Mouse (Mus musculus) heart, adult 2 months (tissue): ENCODE measurements around the gene Dpf2.

ENCODE experiments used
- CTCF ChIP-seq: fragments of 200-600 bp; IDR thresholded peaks from 2 replicates; pipeline ENCODE4 v1.8.1; 2022; ENCODE audit warnings: antibody characterized with exemption, mild to moderate bottlenecking, moderate library complexity
- EP300 ChIP-seq: fragments of 200-500 bp; IDR thresholded peaks from 2 replicates; pipeline ENCODE4 v1.6.1; 2011; ENCODE audit warnings: low read depth, low read length, control low read depth; ENCODE audit not compliant: insufficient read depth
- POLR2A ChIP-seq: fragments of 200-500 bp; IDR thresholded peaks from 2 replicates; pipeline ENCODE4 v1.6.1; 2011; ENCODE audit warnings: mild to moderate bottlenecking, low read depth, low read length, control low read depth; ENCODE audit not compliant: insufficient read depth

GRCm38 (mm10) chr19:5907275-5907674, 5.5 kb downstream of the Dpf2 start:
- no peak for TF ChIP-seq CTCF
- TF ChIP-seq EP300: no peak
- no peak for TF ChIP-seq POLR2A
